Mouse (Mus musculus) olfactory bulb, adult 2 months (tissue): ENCODE data around the gene Dvl2.

Experiments used
- CTCF ChIP-seq: fragments of 200-500 bp; IDR thresholded peaks from 2 replicates; pipeline ENCODE4 v1.5.1; 2012; ENCODE audit warnings: low read depth, mild to moderate bottlenecking, low read length, moderate library complexity; ENCODE audit not compliant: insufficient read depth
- POLR2A ChIP-seq: fragments of 200-500 bp; IDR thresholded peaks from 2 replicates; pipeline ENCODE4 v1.6.1; 2012; ENCODE audit warnings: mild to moderate bottlenecking, low read depth, low read length, moderate library complexity; ENCODE audit not compliant: insufficient read depth

- TF ChIP-seq CTCF (no peak), POLR2A (no peak)
Measured at GRCm38 (mm10) chr11:70027397-70027796, 27.0 kb downstream of the Dvl2 start.
